Mouse (Mus musculus): ENCODE measurements at regions not wholly inside any gene's neighbourhood (a gene's known extent, or its start where the extent isn't known, plus 50 kb on each side); places are given as distances from the start of the nearest gene placed in this dataset.

GRCm38 (mm10) chr4:131457551-131457950 is 380.5 kb downstream of the Ptpru start:
- DNase-seq (no peak), ATAC-seq (no peak)
- Histone ChIP-seq H3K9ac (no peak overlapping the region), H3K36me3 (ENCODE audit: insufficient read depth) (no peaks in the 10 kb centered on the region), H3K9me3 (ENCODE audit: low read length) (no peaks in the 10 kb centered on the region), H3K27me3 (ENCODE audit: insufficient read depth, low read length) (no peaks in the 10 kb centered on the region), H3K4me3 (ENCODE audit: low read depth, low read length) (no peak overlapping the region), H3K27ac (ENCODE audit: low read depth, low read length) (no peak overlapping the region), H3K4me1 (ENCODE audit: insufficient read depth) (no peaks in the 10 kb centered on the region), H3K4me2 (ENCODE audit: low read depth) (no peak overlapping the region)
- TF ChIP-seq CTCF (IDR thresholded peaks at IDR 0.05; ENCODE audit: low read depth), result no peak
- WGBS, result 22% methylated on average over 7 of the region's 7 CpGs

- H3K4me3 ChIP-seq (ENCODE audit: low read depth, low read length), result no peak overlapping the region
- no peak overlapping the region for H3K9ac ChIP-seq
- WGBS, result 74% methylated on average over 5 of the region's 5 CpGs
- H3K4me2 ChIP-seq (ENCODE audit: low read depth), result no peak overlapping the region
- H3K9me3 ChIP-seq (ENCODE audit: low read length), result no peaks in the 10 kb centered on the region
- no peaks in the 10 kb centered on the region for H3K27me3 ChIP-seq (ENCODE audit: insufficient read depth, low read length)
- TF ChIP-seq CTCF (IDR thresholded peaks at IDR 0.05; ENCODE audit: low read depth), result no peak
- ATAC-seq (no peak), DNase-seq (no peak)
- H3K27ac ChIP-seq (ENCODE audit: low read depth, low read length), result no peak overlapping the region
- H3K4me1 ChIP-seq (ENCODE audit: insufficient read depth), result no peaks in the 10 kb centered on the region
- no peaks in the 10 kb centered on the region for H3K36me3 ChIP-seq (ENCODE audit: insufficient read depth)
Measured at GRCm38 (mm10) chr4:131459746-131460145, 378.3 kb downstream of the Ptpru start.

- 27% methylated on average over 4 of the region's 4 CpGs for WGBS
- DNase-seq, result no peak
- Histone ChIP-seq H3K27me3 (ENCODE audit: insufficient read depth, low read length) (no peaks in the 10 kb centered on the region), H3K4me1 (ENCODE audit: insufficient read depth) (no peaks in the 10 kb centered on the region), H3K9ac (no peak overlapping the region), H3K4me2 (ENCODE audit: low read depth) (no peak overlapping the region), H3K9me3 (ENCODE audit: low read length) (peaks cover 8% of the 10 kb centered on the region; the same call in 1 of the 2 replicates), H3K4me3 (ENCODE audit: low read depth, low read length) (no peak overlapping the region), H3K27ac (ENCODE audit: low read depth, low read length) (no peak overlapping the region), H3K36me3 (ENCODE audit: insufficient read depth) (no peaks in the 10 kb centered on the region)
- no peak for ATAC-seq
- no peak for TF ChIP-seq CTCF (IDR thresholded peaks at IDR 0.05; ENCODE audit: low read depth)
Measured at GRCm38 (mm10) chr4:131461312-131461711, 376.8 kb downstream of the Ptpru start.

- no peaks in the 10 kb centered on the region for H3K27me3 ChIP-seq (ENCODE audit: insufficient read depth, low read length)
- 19% methylated on average over 7 of the region's 7 CpGs for WGBS
- H3K36me3 ChIP-seq (ENCODE audit: insufficient read depth), result no peaks in the 10 kb centered on the region
- no peak overlapping the region for H3K9ac ChIP-seq
- H3K4me3 ChIP-seq (ENCODE audit: low read depth, low read length), result no peak overlapping the region
- no peak overlapping the region for H3K27ac ChIP-seq (ENCODE audit: low read depth, low read length)
- peak; percentile 50 for ATAC-seq
- peaks cover 8% of the 10 kb centered on the region; the same call in 1 of the 2 replicates for H3K9me3 ChIP-seq (ENCODE audit: low read length)
- TF ChIP-seq CTCF (IDR thresholded peaks at IDR 0.05; ENCODE audit: low read depth), result no peak
- H3K4me2 ChIP-seq (ENCODE audit: low read depth), result no peak overlapping the region
- no peaks in the 10 kb centered on the region for H3K4me1 ChIP-seq (ENCODE audit: insufficient read depth)
- peak; percentile 42 for DNase-seq
Measured at GRCm38 (mm10) chr4:131461728-131462127, 376.4 kb downstream of the Ptpru start.

GRCm38 (mm10) chr4:131475023-131475422 is 363.1 kb downstream of the Ptpru start:
- Histone ChIP-seq H3K9me3 (ENCODE audit: low read length) (no peaks in the 10 kb centered on the region), H3K4me1 (ENCODE audit: insufficient read depth) (no peaks in the 10 kb centered on the region), H3K9ac (no peak overlapping the region), H3K27me3 (ENCODE audit: insufficient read depth, low read length) (no peaks in the 10 kb centered on the region), H3K4me2 (ENCODE audit: low read depth) (no peak overlapping the region), H3K36me3 (ENCODE audit: insufficient read depth) (no peaks in the 10 kb centered on the region), H3K4me3 (ENCODE audit: low read depth, low read length) (no peak overlapping the region), H3K27ac (ENCODE audit: low read depth, low read length) (no peak overlapping the region)
- TF ChIP-seq CTCF (IDR thresholded peaks at IDR 0.05; ENCODE audit: low read depth), result no peak
- ATAC-seq, result no peak
- WGBS, result 36% methylated on average over 6 of the region's 6 CpGs
- no peak for DNase-seq

- no peak for TF ChIP-seq CTCF (IDR thresholded peaks at IDR 0.05; ENCODE audit: low read depth)
- ATAC-seq (no peak), DNase-seq (no peak)
- no peak overlapping the region for H3K9ac ChIP-seq
- no peaks in the 10 kb centered on the region for H3K4me1 ChIP-seq (ENCODE audit: insufficient read depth)
- no peak overlapping the region for H3K27ac ChIP-seq (ENCODE audit: low read depth, low read length)
- no peak overlapping the region for H3K4me2 ChIP-seq (ENCODE audit: low read depth)
- no peaks in the 10 kb centered on the region for H3K36me3 ChIP-seq (ENCODE audit: insufficient read depth)
- WGBS, result 66% methylated on average over 9 of the region's 9 CpGs
- H3K9me3 ChIP-seq (ENCODE audit: low read length), result no peaks in the 10 kb centered on the region
- no peak overlapping the region for H3K4me3 ChIP-seq (ENCODE audit: low read depth, low read length)
- H3K27me3 ChIP-seq (ENCODE audit: insufficient read depth, low read length), result no peaks in the 10 kb centered on the region
Measured at GRCm38 (mm10) chr4:131478923-131479322, 359.2 kb downstream of the Ptpru start.

GRCm38 (mm10) chr4:131483958-131484605 is 354.0 kb downstream of the Ptpru start:
- ATAC-seq (no peak), DNase-seq (no peak)
- Histone ChIP-seq H3K9ac (no peak overlapping the region), H3K4me2 (ENCODE audit: low read depth) (no peak overlapping the region), H3K4me3 (ENCODE audit: low read depth, low read length) (no peak overlapping the region), H3K27ac (ENCODE audit: low read depth, low read length) (no peak overlapping the region), H3K36me3 (ENCODE audit: insufficient read depth) (no peaks in the 10 kb centered on the region), H3K4me1 (ENCODE audit: insufficient read depth) (no peaks in the 10 kb centered on the region; the same call in 1 of the 2 replicates), H3K9me3 (ENCODE audit: low read length) (no peaks in the 10 kb centered on the region), H3K27me3 (ENCODE audit: insufficient read depth, low read length) (no peaks in the 10 kb centered on the region)
- WGBS, result 38% methylated on average over 15 of the region's 15 CpGs
- TF ChIP-seq CTCF (IDR thresholded peaks at IDR 0.05; ENCODE audit: low read depth), result no peak

Data from forebrain, postnatal 0 days (tissue).